Mouse (Mus musculus): ENCODE results near the gene Myo18b. TPM values are rescaled to one million over a fixed set of nuclear protein-coding genes. Genes with fewer than 3 reads are reported as not detected.

The Myo18b gene
- polyA plus RNA-seq, 1 experiment from 2014 or later, result 2.0 TPM

- 69% methylated on average over 5 of the region's 5 CpGs for WGBS
- no peak overlapping the region for H3K27ac ChIP-seq (ENCODE audit: low read length)
Observed at GRCm38 (mm10) chr5:112780383-112780782, 115.8 kb downstream of the Myo18b start.

GRCm38 (mm10) chr5:112776781-112777405, 119.3 kb downstream of the Myo18b start:
- no peak overlapping the region for H3K4me3 ChIP-seq (ENCODE audit: low read depth, low read length)
- H3K9ac ChIP-seq (ENCODE audit: low read depth, low read length), result no peak overlapping the region
- H3K4me1 ChIP-seq (ENCODE audit: control insufficient read depth, insufficient read depth, low read length), result peaks cover 14% of the 10 kb centered on the region; the same call in 1 of the 2 replicates
- 25% methylated on average over 15 of the region's 15 CpGs for WGBS
- no peaks in the 10 kb centered on the region for H3K36me3 ChIP-seq (ENCODE audit: control insufficient read depth, insufficient read depth, low read length)
- no peak overlapping the region for H3K4me2 ChIP-seq (ENCODE audit: low read length)
- no peaks in the 10 kb centered on the region for H3K9me3 ChIP-seq (replicated peaks; ENCODE audit: control insufficient read depth, low read length, poor library complexity, severe bottlenecking)
- H3K27ac ChIP-seq (ENCODE audit: low read length), result peak overlapping the region; percentile 26; the same call in 1 of the 2 replicates
- ATAC-seq, result no peak
- H3K27me3 ChIP-seq (ENCODE audit: control insufficient read depth, insufficient read depth, low read depth, low read length), result no peaks in the 10 kb centered on the region

More at GRCm38 (mm10) chr5:112780383-112780782, 115.8 kb downstream of the Myo18b start:
- no peak overlapping the region for H3K9ac ChIP-seq (ENCODE audit: low read depth, low read length)
- no peak for ATAC-seq
- H3K4me1 ChIP-seq (ENCODE audit: control insufficient read depth, insufficient read depth, low read length), result peaks cover 9% of the 10 kb centered on the region; the same call in 1 of the 2 replicates
- no peaks in the 10 kb centered on the region for H3K9me3 ChIP-seq (replicated peaks; ENCODE audit: control insufficient read depth, low read length, poor library complexity, severe bottlenecking)
- no peak overlapping the region for H3K4me2 ChIP-seq (ENCODE audit: low read length)
- no peaks in the 10 kb centered on the region for H3K27me3 ChIP-seq (ENCODE audit: control insufficient read depth, insufficient read depth, low read depth, low read length)
- H3K4me3 ChIP-seq (ENCODE audit: low read depth, low read length), result no peak overlapping the region
- no peaks in the 10 kb centered on the region for H3K36me3 ChIP-seq (ENCODE audit: control insufficient read depth, insufficient read depth, low read length)

GRCm38 (mm10) chr5:112773429-112773828, 122.7 kb downstream of the Myo18b start:
- no peak overlapping the region for H3K4me2 ChIP-seq (ENCODE audit: low read length)
- WGBS, result 14% methylated on average over 4 of the region's 4 CpGs
- H3K4me1 ChIP-seq (ENCODE audit: control insufficient read depth, insufficient read depth, low read length), result peaks cover 16% of the 10 kb centered on the region
- no peaks in the 10 kb centered on the region for H3K27me3 ChIP-seq (ENCODE audit: control insufficient read depth, insufficient read depth, low read depth, low read length)
- no peak overlapping the region for H3K27ac ChIP-seq (ENCODE audit: low read length)
- no peak overlapping the region for H3K4me3 ChIP-seq (ENCODE audit: low read depth, low read length)
- no peaks in the 10 kb centered on the region for H3K36me3 ChIP-seq (ENCODE audit: control insufficient read depth, insufficient read depth, low read length)
- H3K9me3 ChIP-seq (replicated peaks; ENCODE audit: control insufficient read depth, low read length, poor library complexity, severe bottlenecking), result 0 out of 2 replicates have a peak, but pooled peaks cover 1% of the 10 kb centered on the region
- no peak for ATAC-seq
- no peak overlapping the region for H3K9ac ChIP-seq (ENCODE audit: low read depth, low read length)

GRCm38 (mm10) chr5:112771376-112771901, 124.7 kb downstream of the Myo18b start:
- Histone ChIP-seq H3K4me1 (ENCODE audit: control insufficient read depth, insufficient read depth, low read length) (peaks cover 9% of the 10 kb centered on the region), H3K9ac (ENCODE audit: low read depth, low read length) (no peak overlapping the region), H3K4me2 (ENCODE audit: low read length) (no peak overlapping the region), H3K4me3 (ENCODE audit: low read depth, low read length) (no peak overlapping the region), H3K9me3 (replicated peaks; ENCODE audit: control insufficient read depth, low read length, poor library complexity, severe bottlenecking) (0 out of 2 replicates have a peak, but pooled peaks cover 3% of the 10 kb centered on the region), H3K27ac (ENCODE audit: low read length) (no peak overlapping the region), H3K36me3 (ENCODE audit: control insufficient read depth, insufficient read depth, low read length) (no peaks in the 10 kb centered on the region), H3K27me3 (ENCODE audit: control insufficient read depth, insufficient read depth, low read depth, low read length) (no peaks in the 10 kb centered on the region)
- no peak for ATAC-seq
- WGBS, result 61% methylated on average over 6 of the region's 6 CpGs

- no peak for ATAC-seq
- no peak overlapping the region for H3K27ac ChIP-seq (ENCODE audit: low read length)
- H3K36me3 ChIP-seq (ENCODE audit: control insufficient read depth, insufficient read depth, low read length), result no peaks in the 10 kb centered on the region
- H3K4me1 ChIP-seq (ENCODE audit: control insufficient read depth, insufficient read depth, low read length), result peaks cover 8% of the 10 kb centered on the region
- no peak overlapping the region for H3K4me2 ChIP-seq (ENCODE audit: low read length)
- no peak overlapping the region for H3K4me3 ChIP-seq (ENCODE audit: low read depth, low read length)
- no peaks in the 10 kb centered on the region for H3K27me3 ChIP-seq (ENCODE audit: control insufficient read depth, insufficient read depth, low read depth, low read length)
- H3K9me3 ChIP-seq (replicated peaks; ENCODE audit: control insufficient read depth, low read length, poor library complexity, severe bottlenecking), result 0 out of 2 replicates have a peak, but pooled peaks cover 3% of the 10 kb centered on the region
- 33% methylated on average over 4 of the region's 4 CpGs for WGBS
- H3K9ac ChIP-seq (ENCODE audit: low read depth, low read length), result no peak overlapping the region
Observed at GRCm38 (mm10) chr5:112769721-112770119, 126.4 kb downstream of the Myo18b start.

- Histone ChIP-seq H3K27ac (ENCODE audit: low read length) (no peak overlapping the region), H3K4me1 (ENCODE audit: control insufficient read depth, insufficient read depth, low read length) (peaks cover 8% of the 10 kb centered on the region), H3K27me3 (ENCODE audit: control insufficient read depth, insufficient read depth, low read depth, low read length) (no peaks in the 10 kb centered on the region), H3K9me3 (replicated peaks; ENCODE audit: control insufficient read depth, low read length, poor library complexity, severe bottlenecking) (0 out of 2 replicates have a peak, but pooled peaks cover 3% of the 10 kb centered on the region), H3K36me3 (ENCODE audit: control insufficient read depth, insufficient read depth, low read length) (no peaks in the 10 kb centered on the region), H3K9ac (ENCODE audit: low read depth, low read length) (no peak overlapping the region), H3K4me3 (ENCODE audit: low read depth, low read length) (no peak overlapping the region), H3K4me2 (ENCODE audit: low read length) (no peak overlapping the region)
- ATAC-seq, result no peak
- WGBS, result 53% methylated on average over 11 of the region's 11 CpGs
Observed at GRCm38 (mm10) chr5:112769020-112769720, 127.0 kb downstream of the Myo18b start.

- 97% methylated on average over 5 of the region's 5 CpGs for WGBS
- no peak overlapping the region for H3K4me3 ChIP-seq (ENCODE audit: low read depth, low read length)
- ATAC-seq, result no peak
- no peaks in the 10 kb centered on the region for H3K27me3 ChIP-seq (ENCODE audit: control insufficient read depth, insufficient read depth, low read depth, low read length)
- no peak overlapping the region for H3K9ac ChIP-seq (ENCODE audit: low read depth, low read length)
- no peaks in the 10 kb centered on the region for H3K36me3 ChIP-seq (ENCODE audit: control insufficient read depth, insufficient read depth, low read length)
- 0 out of 2 replicates have a peak, but pooled peaks cover 3% of the 10 kb centered on the region for H3K9me3 ChIP-seq (replicated peaks; ENCODE audit: control insufficient read depth, low read length, poor library complexity, severe bottlenecking)
- peaks cover 7% of the 10 kb centered on the region for H3K4me1 ChIP-seq (ENCODE audit: control insufficient read depth, insufficient read depth, low read length)
- H3K27ac ChIP-seq (ENCODE audit: low read length), result no peak overlapping the region
- no peak overlapping the region for H3K4me2 ChIP-seq (ENCODE audit: low read length)
Observed at GRCm38 (mm10) chr5:112768556-112768955, 127.6 kb downstream of the Myo18b start.

GRCm38 (mm10) chr5:112761415-112762075, 134.6 kb downstream of the Myo18b start:
- ATAC-seq, result no peak
- WGBS, result 81% methylated on average over 3 of the region's 3 CpGs

More at GRCm38 (mm10) chr5:112761415-112762075, 134.6 kb downstream of the Myo18b start:
- Histone ChIP-seq H3K4me2 (ENCODE audit: low read length) (no peak overlapping the region), H3K27me3 (ENCODE audit: control insufficient read depth, insufficient read depth, low read depth, low read length) (no peaks in the 10 kb centered on the region; the same call in 1 of the 2 replicates), H3K4me3 (ENCODE audit: low read depth, low read length) (no peak overlapping the region), H3K9ac (ENCODE audit: low read depth, low read length) (no peak overlapping the region), H3K4me1 (ENCODE audit: control insufficient read depth, insufficient read depth, low read length) (no peaks in the 10 kb centered on the region; the same call in 1 of the 2 replicates), H3K9me3 (replicated peaks; ENCODE audit: control insufficient read depth, low read length, poor library complexity, severe bottlenecking) (no peaks in the 10 kb centered on the region), H3K36me3 (ENCODE audit: control insufficient read depth, insufficient read depth, low read length) (no peaks in the 10 kb centered on the region), H3K27ac (ENCODE audit: low read length) (no peak overlapping the region)
